Mouse (Mus musculus): Measurements from ENCODE around the gene Elovl7.

Elovl7 gene

GRCm38 (mm10) chr13:108302957-108303675 is 88.9 kb downstream of the Elovl7 start:
- no peak for DNase-seq (ENCODE audit: low spot score in 2 of 2)

GRCm38 (mm10) chr13:108303841-108304240 is 89.6 kb downstream of the Elovl7 start:
- DNase-seq (ENCODE audit: low spot score in 2 of 2) = no peak

- no peak for DNase-seq (ENCODE audit: low spot score in 2 of 2)
Observed at GRCm38 (mm10) chr13:108304680-108305079, 90.5 kb downstream of the Elovl7 start.

- DNase-seq (ENCODE audit: low spot score in 2 of 2) = peak; percentile 87 to 93
Observed at GRCm38 (mm10) chr13:108315702-108316486, 101.7 kb downstream of the Elovl7 start, which contains the start of gene Depdc1b. Gene Depdc1b, plus strand, starts transcription at chr13:108316332.

GRCm38 (mm10) chr13:108316487-108316903 is 102.3 kb downstream of the Elovl7 start:
- DNase-seq (ENCODE audit: low spot score in 2 of 2) = no peak

- DNase-seq (ENCODE audit: low spot score in 2 of 2) = no peak
Observed at GRCm38 (mm10) chr13:108317414-108317813, 103.2 kb downstream of the Elovl7 start.

GRCm38 (mm10) chr13:108319028-108319427 is 104.8 kb downstream of the Elovl7 start:
- DNase-seq (ENCODE audit: low spot score in 2 of 2) = no peak

- no peak for DNase-seq (ENCODE audit: low spot score in 2 of 2)
Observed at GRCm38 (mm10) chr13:108320216-108320615, 106.0 kb downstream of the Elovl7 start.

- DNase-seq (ENCODE audit: low spot score in 2 of 2) = no peak
Observed at GRCm38 (mm10) chr13:108322466-108322865, 108.3 kb downstream of the Elovl7 start.

GRCm38 (mm10) chr13:108323317-108323716 is 109.1 kb downstream of the Elovl7 start:
- no peak for DNase-seq (ENCODE audit: low spot score in 2 of 2)

GRCm38 (mm10) chr13:108323866-108324829 is 109.9 kb downstream of the Elovl7 start:
- no peak for DNase-seq (ENCODE audit: low spot score in 2 of 2)

- no peak for DNase-seq (ENCODE audit: low spot score in 2 of 2)
Observed at GRCm38 (mm10) chr13:108325871-108326270, 111.7 kb downstream of the Elovl7 start.

- DNase-seq (ENCODE audit: low spot score in 2 of 2) = no peak
Observed at GRCm38 (mm10) chr13:108326351-108326750, 112.1 kb downstream of the Elovl7 start.

GRCm38 (mm10) chr13:108327047-108327446 is 112.8 kb downstream of the Elovl7 start:
- no peak for DNase-seq (ENCODE audit: low spot score in 2 of 2)

- no peak for DNase-seq (ENCODE audit: low spot score in 2 of 2)
Observed at GRCm38 (mm10) chr13:108328406-108329180, 114.4 kb downstream of the Elovl7 start.

GRCm38 (mm10) chr13:108329693-108330092 is 115.5 kb downstream of the Elovl7 start:
- no peak for DNase-seq (ENCODE audit: low spot score in 2 of 2)

All from frontal cortex, postnatal 14 days (tissue).